Mouse (Mus musculus) embryo, embryonic 11 days (tissue): ENCODE measurements around the gene Pdlim7.

Experiments used
- DNase-seq: peaks from one replicate; pipeline ENCODE4 v3.0.0-alpha.2; 2015

Gene Pdlim7

GRCm38 (mm10) chr13:55463399-55464026, 50.0 kb downstream of the Pdlim7 start:
- DNase-seq = no peak

- no peak for DNase-seq
These were observed 50.5 kb downstream of the Pdlim7 start for GRCm38 (mm10) chr13:55462965-55463364.

- DNase-seq = no peak
These were observed 61.5 kb downstream of the Pdlim7 start for GRCm38 (mm10) chr13:55451785-55452549.

DNA sequence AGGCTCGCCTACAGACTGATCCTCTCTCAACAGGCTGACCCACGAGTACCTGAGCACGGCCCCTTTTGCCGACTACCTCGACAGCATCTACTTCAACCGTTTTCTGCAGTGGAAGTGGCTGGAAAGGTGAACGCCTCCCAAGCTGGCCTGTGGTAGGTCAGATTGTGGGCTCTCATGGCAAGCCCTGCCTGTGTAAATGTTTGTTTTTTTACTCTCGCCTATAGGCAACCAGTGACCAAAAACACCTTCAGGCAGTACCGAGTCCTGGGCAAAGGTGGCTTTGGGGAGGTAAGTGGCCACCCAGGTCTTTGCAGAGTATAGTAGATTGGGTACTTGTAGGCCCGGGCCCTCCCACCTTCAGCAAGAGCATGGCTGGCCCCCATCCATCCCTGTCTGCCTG, 62.2 kb downstream of the Pdlim7 start:
- DNase-seq = no peak

- DNase-seq = no peak
These were observed 62.9 kb downstream of the Pdlim7 start for GRCm38 (mm10) chr13:55450511-55450980.

- DNase-seq = no peak
These were observed 63.6 kb downstream of the Pdlim7 start for GRCm38 (mm10) chr13:55449679-55450441.

GRCm38 (mm10) chr13:55449205-55449604, 64.3 kb downstream of the Pdlim7 start:
- DNase-seq = no peak

- DNase-seq = no peak
These were observed 65.3 kb downstream of the Pdlim7 start for GRCm38 (mm10) chr13:55448131-55448530.

DNA sequence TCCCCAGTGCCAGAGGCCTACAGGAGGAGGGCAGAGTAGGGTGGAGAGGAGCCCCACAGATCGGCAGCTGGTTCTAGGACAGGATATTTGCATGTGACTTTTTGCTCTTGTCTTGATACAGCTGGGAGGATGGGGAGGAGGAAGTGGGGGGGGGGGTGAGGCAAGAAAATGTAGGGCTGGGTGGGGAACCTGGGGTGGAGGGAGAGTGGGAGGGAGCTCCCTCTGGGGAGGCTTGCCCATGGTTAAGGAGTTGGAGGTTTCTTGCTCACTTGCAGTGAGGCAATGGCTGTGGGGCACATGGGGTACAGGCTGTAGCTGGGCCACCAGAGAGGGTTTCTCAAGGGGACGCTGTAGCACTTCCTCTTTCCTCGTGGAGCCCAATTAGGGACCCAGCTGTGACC, 65.9 kb downstream of the Pdlim7 start:
- no peak for DNase-seq

GRCm38 (mm10) chr13:55446483-55447105, 66.9 kb downstream of the Pdlim7 start:
- DNase-seq = no peak
